Mouse (Mus musculus) left cerebral cortex, adult 6 months (tissue): Measurements from ENCODE around the gene Phf13. TPM values are rescaled to one million over a fixed set of nuclear protein-coding genes. Genes with fewer than 3 reads are reported as not detected.

Source experiments
- long read RNA-seq, 2 experiments: library from polyadenylated mRNA; unstranded; transcript quantifications; one replicate each; pipeline ENCODE4 v2.0.0; 2019 to 2020
- polyA plus RNA-seq: library from polyadenylated mRNA; unstranded; fragments of <200 nt; fragmentation: Nextera tagmentation; gene quantifications from 2 replicates; pipeline ENCODE4 v1.2.3, GENCODE M21; 2021

The Phf13 gene
- polyA plus RNA-seq: 5.4 and 8.9 TPM in 2 replicates
- long read RNA-seq, experiment 1, transcript Phf13-201 (4 exons, 3,205 nt): major isoform, 79 of 94 reads
- long read RNA-seq, experiment 1, partial matches to known transcripts: 6 of 94 reads
- long read RNA-seq, experiment 1, other reads (novel, unspliced or antisense): 9 of 94 reads
- long read RNA-seq, experiment 2, partial matches to known transcripts: 1 of 9 reads
- long read RNA-seq, experiment 2, other reads (novel, unspliced or antisense): 4 of 9 reads

GRCm38 (mm10) chr4:151996173-151996950 is at the start of gene Phf13:
TSS of gene Phf13 (minus strand) at chr4:151996258.

GRCm38 (mm10) chr4:152038985-152039830 is 43.1 kb upstream of the Phf13 start, which contains the start of gene Nol9:
TSS of gene Nol9 (plus strand) at chr4:152039321.

GRCm38 (mm10) chr4:152038225-152038984 is 42.3 kb upstream of the Phf13 start, which contains the start of gene Tas1r1:
TSS of gene Tas1r1 (minus strand) at chr4:152038568.

GRCm38 (mm10) chr4:152027524-152027923 is 31.5 kb upstream of the Phf13 start, which contains the start of gene Zbtb48:
TSS of gene Zbtb48 (minus strand) at chr4:152027671.

GRCm38 (mm10) chr4:152008622-152009075 is 12.6 kb upstream of the Phf13 start, which contains the start of gene Klhl21:
TSS of gene Klhl21 (plus strand) at chr4:152008803.

DNA sequence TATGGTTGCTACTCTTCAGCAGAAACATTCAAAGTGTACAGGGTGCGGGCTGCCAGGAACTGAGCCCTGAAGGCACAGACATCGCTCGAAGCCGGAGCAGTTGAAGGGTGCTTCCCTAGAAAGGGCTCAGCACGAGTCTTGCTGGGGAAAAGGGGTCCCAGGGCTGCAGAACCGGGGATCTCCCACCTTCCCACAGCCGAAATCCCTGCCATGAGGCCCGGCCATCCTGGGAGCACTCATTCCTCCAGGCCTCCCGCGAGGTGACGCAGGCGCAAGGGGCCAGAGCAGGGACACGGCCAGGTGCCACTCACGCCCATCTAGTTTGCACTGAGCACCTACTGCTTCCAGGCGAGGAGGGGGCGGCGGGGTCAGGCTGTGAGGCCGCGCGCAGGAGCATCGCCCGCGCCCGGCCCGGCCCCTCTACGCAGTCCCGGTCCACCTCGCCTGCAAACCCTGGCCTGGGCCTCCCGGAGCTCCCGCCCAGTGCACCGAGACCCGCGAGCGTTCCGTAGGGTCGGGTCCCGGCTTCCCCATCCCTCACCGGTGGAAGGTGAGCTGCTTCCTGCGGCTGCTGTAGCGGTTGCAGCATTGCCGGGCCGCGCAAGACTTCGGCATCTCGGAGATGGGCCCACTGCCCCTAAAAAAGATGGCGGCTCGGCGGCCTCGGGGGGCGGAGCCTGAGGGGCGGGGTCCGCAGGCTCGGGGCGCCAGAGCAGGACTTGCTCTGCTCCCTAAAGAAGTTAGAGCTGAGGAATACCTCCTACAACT is 7.5 kb downstream of the Phf13 start, which contains the start of gene Thap3:
Gene Thap3, minus strand, starts transcription at position 656 of the 768 bp plus-strand sequence.

Other genes with a start within 250 kb of the Phf13 start
- 121 and 188 TPM in 2 replicates for gene Camta1, start 134.4 kb downstream of the Phf13 start, polyA plus RNA-seq
- gene Dnajc11, start 62.6 kb downstream of the Phf13 start, polyA plus RNA-seq: 31.5 and 39.2 TPM in 2 replicates
- 18.2 and 24.9 TPM in 2 replicates for gene Thap3, start 7.3 kb downstream of the Phf13 start, polyA plus RNA-seq
- 4.2 and 9.0 TPM in 2 replicates for gene Klhl21, start 12.5 kb upstream of the Phf13 start, polyA plus RNA-seq
- gene Zbtb48, start 31.4 kb upstream of the Phf13 start, polyA plus RNA-seq: 6.2 and 6.5 TPM in 2 replicates
- gene Tas1r1, start 42.3 kb upstream of the Phf13 start, polyA plus RNA-seq: 0.11 and 0.15 TPM in 2 replicates
- 5.2 and 9.1 TPM in 2 replicates for gene Nol9, start 43.1 kb upstream of the Phf13 start, polyA plus RNA-seq
- gene Plekhg5, start 76.2 kb upstream of the Phf13 start, polyA plus RNA-seq: 10.1 and 17.7 TPM in 2 replicates
- gene Tnfrsf25, start 119.7 kb upstream of the Phf13 start, polyA plus RNA-seq: 0.10 and 0.37 TPM in 2 replicates
- 0.93 and 2.0 TPM in 2 replicates for gene Espn, start 156.1 kb upstream of the Phf13 start, polyA plus RNA-seq
- gene Hes2, start 162.6 kb upstream of the Phf13 start, polyA plus RNA-seq: not detected in 2 replicates
- 310 and 366 TPM in 2 replicates for gene Acot7, start 181.9 kb upstream of the Phf13 start, polyA plus RNA-seq